Mouse (Mus musculus) myocyte (in vitro differentiated cells): ENCODE measurements around the gene Fmnl3.

Experiments used
- CEBPB ChIP-seq: IDR thresholded peaks from 2 replicates; pipeline ENCODE4 v1.6.1; 2011; ENCODE audit warnings: mild to moderate bottlenecking, moderate library complexity; ENCODE audit not compliant: poor library complexity, insufficient read depth, severe bottlenecking
- MAX ChIP-seq: IDR thresholded peaks from one replicate; pipeline ENCODE4 v1.6.1; 2011; ENCODE audit warnings: low read depth, mild to moderate bottlenecking, control low read depth
- MYOD1 ChIP-seq, 3 experiments: IDR thresholded peaks; one replicate each; pipeline ENCODE4 v1.6.1; 2011; ENCODE audit warnings: control low read depth in 2 of 3, low read depth in 2 of 3, mild to moderate bottlenecking in 2 of 3, moderate library complexity in 1 of 3; ENCODE audit not compliant: insufficient read length in 2 of 3, control insufficient read depth in 1 of 3
- MYOG ChIP-seq, 3 experiments: IDR thresholded peaks; one replicate each; pipeline ENCODE4 v1.6.1; 2011; ENCODE audit warnings: control low read depth in 2 of 3, low read depth in 2 of 3, mild to moderate bottlenecking in 2 of 3; ENCODE audit not compliant: insufficient read length in 2 of 3, control insufficient read depth in 1 of 3, insufficient read depth in 1 of 3
- POLR2A ChIP-seq: IDR thresholded peaks from one replicate; pipeline ENCODE4 v1.6.1; 2011; ENCODE audit warnings: low read depth, mild to moderate bottlenecking, control low read depth, moderate library complexity; ENCODE audit not compliant: insufficient read length
- POLR2AphosphoS2 ChIP-seq: IDR thresholded peaks from one replicate; pipeline ENCODE4 v1.6.1; 2011; ENCODE audit warnings: low read depth, control low read depth; ENCODE audit not compliant: insufficient read length
- REST ChIP-seq: IDR thresholded peaks from one replicate; pipeline ENCODE4 v1.6.1; 2011; ENCODE audit warnings: mild to moderate bottlenecking, control low read depth, moderate library complexity; ENCODE audit not compliant: insufficient read depth, insufficient read length
- TCF12 ChIP-seq: IDR thresholded peaks from one replicate; pipeline ENCODE4 v1.6.1; 2011; ENCODE audit warnings: mild to moderate bottlenecking, control low read depth; ENCODE audit not compliant: poor library complexity, insufficient read depth, severe bottlenecking
- USF1 ChIP-seq: IDR thresholded peaks from one replicate; pipeline ENCODE4 v1.6.1; 2011; ENCODE audit warnings: low read depth, mild to moderate bottlenecking, control low read depth, moderate library complexity

DNA sequence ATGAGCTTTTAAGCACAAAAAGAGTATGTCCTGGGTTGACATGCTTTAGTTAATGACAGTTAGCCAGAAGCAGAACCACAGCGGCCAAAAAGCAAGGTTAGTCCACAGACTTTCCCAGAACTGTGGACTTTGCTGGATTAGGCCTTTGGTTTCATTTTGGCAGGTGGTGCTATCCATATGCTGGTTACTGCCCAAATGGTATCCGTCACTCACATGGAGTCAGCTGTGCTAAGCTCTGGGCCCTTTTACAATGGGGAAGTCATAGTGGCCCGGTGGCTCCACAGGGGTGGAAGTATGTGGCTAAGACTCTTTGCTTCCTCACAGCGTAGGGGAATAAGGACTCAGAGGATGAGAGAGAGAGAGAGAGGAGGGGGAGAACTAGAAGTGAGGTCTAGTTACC, 17.7 kb upstream of the Fmnl3 start:
- TF ChIP-seq MAX (no peak), POLR2A (no peak), USF1 (no peak), MYOD1 (IDR thresholded peaks at IDR 0.05; ENCODE audit: control insufficient read depth in 1 of 3, insufficient read length in 2 of 3, low read depth in 2 of 3) (peak in 2 of 3 experiments; percentile 44 to 69), TCF12 (no peak), MYOG (IDR thresholded peaks at IDR 0.05; ENCODE audit: control insufficient read depth in 1 of 3, insufficient read depth in 1 of 3, insufficient read length in 2 of 3, low read depth in 2 of 3) (peak in 1 of 3 experiments; percentile 33), POLR2AphosphoS2 (no peak), CEBPB (no peak), REST (no peak)
